Mouse (Mus musculus) E14TG2a.4 (cell line): ENCODE measurements around the gene Sult1d1.

Source experiments
- CTCF ChIP-seq: conservative IDR thresholded peaks from 2 replicates; pipeline ENCODE4 v1.5.1; 2014; ENCODE audit warnings: low read length
- NANOG ChIP-seq: IDR thresholded peaks from 2 replicates; pipeline ENCODE4 v1.6.1; 2014; ENCODE audit warnings: borderline replicate concordance, low read length, mixed read lengths

DNA sequence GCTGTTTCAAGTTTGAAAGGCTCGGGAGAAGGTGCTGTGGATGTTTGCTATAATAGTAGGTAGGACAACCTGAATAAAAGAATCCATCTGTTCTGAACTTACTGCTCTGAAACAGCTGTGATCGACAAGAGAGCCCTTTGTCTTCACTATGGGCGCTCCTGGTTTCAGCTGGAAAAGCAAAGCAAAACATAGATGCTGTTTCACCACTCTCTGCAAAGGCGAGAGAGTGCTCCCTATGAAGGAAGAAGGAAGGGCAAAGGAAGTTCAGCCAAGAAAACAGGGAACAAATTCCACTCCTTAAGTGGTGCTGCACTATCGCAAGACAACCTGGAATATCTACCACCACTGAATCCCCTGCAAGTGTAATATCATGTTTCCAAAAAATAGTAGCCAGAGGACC, 4.7 kb upstream of the Sult1d1 start:
- TF ChIP-seq CTCF (no peak), NANOG (no peak)
